Mouse (Mus musculus): ENCODE measurements around the gene Gm10521. TPM values are rescaled to one million over a fixed set of nuclear protein-coding genes. Genes with fewer than 3 reads are reported as not detected.

Gm10521 gene
- polyA plus RNA-seq, 1 experiment from 2014 or later: not detected

- Histone ChIP-seq H3K27ac (ENCODE audit: low read length) (no peak overlapping the region), H3K4me1 (ENCODE audit: control insufficient read depth, insufficient read depth, low read length) (no peaks in the 10 kb centered on the region), H3K36me3 (ENCODE audit: control insufficient read depth, insufficient read depth, low read length) (no peaks in the 10 kb centered on the region), H3K9ac (ENCODE audit: low read depth, low read length) (no peak overlapping the region), H3K27me3 (ENCODE audit: control insufficient read depth, insufficient read depth, low read depth, low read length) (no peaks in the 10 kb centered on the region), H3K4me2 (ENCODE audit: low read length) (no peak overlapping the region), H3K9me3 (replicated peaks; ENCODE audit: control insufficient read depth, low read length, poor library complexity, severe bottlenecking) (no peaks in the 10 kb centered on the region), H3K4me3 (ENCODE audit: low read depth, low read length) (no peak overlapping the region)
- no peak for ATAC-seq
- 90% methylated on average over 12 of the region's 12 CpGs for WGBS
Observed at GRCm38 (mm10) chr1:171918136-171918920, 22.9 kb downstream of the Gm10521 start.

GRCm38 (mm10) chr1:171919193-171919592, 23.7 kb downstream of the Gm10521 start:
- no peaks in the 10 kb centered on the region for H3K9me3 ChIP-seq (replicated peaks; ENCODE audit: control insufficient read depth, low read length, poor library complexity, severe bottlenecking)
- no peaks in the 10 kb centered on the region for H3K27me3 ChIP-seq (ENCODE audit: control insufficient read depth, insufficient read depth, low read depth, low read length)
- H3K9ac ChIP-seq (ENCODE audit: low read depth, low read length): no peak overlapping the region
- ATAC-seq: no peak
- 81% methylated on average over 5 of the region's 5 CpGs for WGBS
- H3K27ac ChIP-seq (ENCODE audit: low read length): no peak overlapping the region
- no peaks in the 10 kb centered on the region for H3K4me1 ChIP-seq (ENCODE audit: control insufficient read depth, insufficient read depth, low read length)
- no peak overlapping the region for H3K4me2 ChIP-seq (ENCODE audit: low read length)
- H3K36me3 ChIP-seq (ENCODE audit: control insufficient read depth, insufficient read depth, low read length): no peaks in the 10 kb centered on the region
- no peak overlapping the region for H3K4me3 ChIP-seq (ENCODE audit: low read depth, low read length)

GRCm38 (mm10) chr1:171919901-171920510, 24.5 kb downstream of the Gm10521 start:
- no peak for ATAC-seq
- WGBS: 86% methylated on average over 6 of the region's 6 CpGs

GRCm38 (mm10) chr1:171920989-171921621, 25.6 kb downstream of the Gm10521 start:
- Histone ChIP-seq H3K4me1 (ENCODE audit: control insufficient read depth, insufficient read depth, low read length) (no peaks in the 10 kb centered on the region), H3K9ac (ENCODE audit: low read depth, low read length) (no peak overlapping the region), H3K4me2 (ENCODE audit: low read length) (no peak overlapping the region), H3K36me3 (ENCODE audit: control insufficient read depth, insufficient read depth, low read length) (no peaks in the 10 kb centered on the region), H3K4me3 (ENCODE audit: low read depth, low read length) (no peak overlapping the region), H3K27me3 (ENCODE audit: control insufficient read depth, insufficient read depth, low read depth, low read length) (no peaks in the 10 kb centered on the region), H3K27ac (ENCODE audit: low read length) (no peak overlapping the region), H3K9me3 (replicated peaks; ENCODE audit: control insufficient read depth, low read length, poor library complexity, severe bottlenecking) (no peaks in the 10 kb centered on the region)
- 90% methylated on average over 9 of the region's 9 CpGs for WGBS
- ATAC-seq: no peak

More at GRCm38 (mm10) chr1:171919901-171920510, 24.5 kb downstream of the Gm10521 start:
- H3K36me3 ChIP-seq (ENCODE audit: control insufficient read depth, insufficient read depth, low read length): no peaks in the 10 kb centered on the region
- no peak overlapping the region for H3K4me3 ChIP-seq (ENCODE audit: low read depth, low read length)
- no peak overlapping the region for H3K9ac ChIP-seq (ENCODE audit: low read depth, low read length)
- no peaks in the 10 kb centered on the region for H3K4me1 ChIP-seq (ENCODE audit: control insufficient read depth, insufficient read depth, low read length)
- no peaks in the 10 kb centered on the region for H3K27me3 ChIP-seq (ENCODE audit: control insufficient read depth, insufficient read depth, low read depth, low read length)
- no peak overlapping the region for H3K4me2 ChIP-seq (ENCODE audit: low read length)
- no peak overlapping the region for H3K27ac ChIP-seq (ENCODE audit: low read length)
- H3K9me3 ChIP-seq (replicated peaks; ENCODE audit: control insufficient read depth, low read length, poor library complexity, severe bottlenecking): no peaks in the 10 kb centered on the region

GRCm38 (mm10) chr1:171921641-171922040, 26.2 kb downstream of the Gm10521 start:
- Histone ChIP-seq H3K27ac (ENCODE audit: low read length) (no peak overlapping the region), H3K4me3 (ENCODE audit: low read depth, low read length) (no peak overlapping the region), H3K36me3 (ENCODE audit: control insufficient read depth, insufficient read depth, low read length) (no peaks in the 10 kb centered on the region), H3K27me3 (ENCODE audit: control insufficient read depth, insufficient read depth, low read depth, low read length) (no peaks in the 10 kb centered on the region), H3K9ac (ENCODE audit: low read depth, low read length) (no peak overlapping the region), H3K9me3 (replicated peaks; ENCODE audit: control insufficient read depth, low read length, poor library complexity, severe bottlenecking) (no peaks in the 10 kb centered on the region), H3K4me1 (ENCODE audit: control insufficient read depth, insufficient read depth, low read length) (no peaks in the 10 kb centered on the region), H3K4me2 (ENCODE audit: low read length) (no peak overlapping the region)
- no peak for ATAC-seq
- 90% methylated on average over 2 of the region's 2 CpGs for WGBS

GRCm38 (mm10) chr1:171922844-171923243, 27.4 kb downstream of the Gm10521 start:
- Histone ChIP-seq H3K9ac (ENCODE audit: low read depth, low read length) (no peak overlapping the region), H3K4me2 (ENCODE audit: low read length) (no peak overlapping the region), H3K9me3 (replicated peaks; ENCODE audit: control insufficient read depth, low read length, poor library complexity, severe bottlenecking) (no peaks in the 10 kb centered on the region), H3K27me3 (ENCODE audit: control insufficient read depth, insufficient read depth, low read depth, low read length) (no peaks in the 10 kb centered on the region), H3K4me3 (ENCODE audit: low read depth, low read length) (no peak overlapping the region), H3K4me1 (ENCODE audit: control insufficient read depth, insufficient read depth, low read length) (no peaks in the 10 kb centered on the region), H3K27ac (ENCODE audit: low read length) (no peak overlapping the region), H3K36me3 (ENCODE audit: control insufficient read depth, insufficient read depth, low read length) (no peaks in the 10 kb centered on the region)
- ATAC-seq: no peak
- 93% methylated on average over 5 of the region's 5 CpGs for WGBS

- H3K4me1 ChIP-seq (ENCODE audit: control insufficient read depth, insufficient read depth, low read length): no peaks in the 10 kb centered on the region
- no peak for ATAC-seq
- H3K4me3 ChIP-seq (ENCODE audit: low read depth, low read length): no peak overlapping the region
- WGBS: 79% methylated on average over 3 of the region's 3 CpGs
- no peaks in the 10 kb centered on the region for H3K27me3 ChIP-seq (ENCODE audit: control insufficient read depth, insufficient read depth, low read depth, low read length)
- H3K36me3 ChIP-seq (ENCODE audit: control insufficient read depth, insufficient read depth, low read length): no peaks in the 10 kb centered on the region
- H3K4me2 ChIP-seq (ENCODE audit: low read length): no peak overlapping the region
- H3K9ac ChIP-seq (ENCODE audit: low read depth, low read length): no peak overlapping the region
- no peak overlapping the region for H3K27ac ChIP-seq (ENCODE audit: low read length)
- H3K9me3 ChIP-seq (replicated peaks; ENCODE audit: control insufficient read depth, low read length, poor library complexity, severe bottlenecking): no peaks in the 10 kb centered on the region
Observed at GRCm38 (mm10) chr1:171924900-171925299, 29.4 kb downstream of the Gm10521 start.

GRCm38 (mm10) chr1:171933851-171934250, 38.4 kb downstream of the Gm10521 start:
- WGBS: 71% methylated on average over 3 of the region's 3 CpGs

More at GRCm38 (mm10) chr1:171933851-171934250, 38.4 kb downstream of the Gm10521 start:
- Histone ChIP-seq H3K4me3 (ENCODE audit: low read depth, low read length) (no peak overlapping the region), H3K9me3 (replicated peaks; ENCODE audit: control insufficient read depth, low read length, poor library complexity, severe bottlenecking) (no peaks in the 10 kb centered on the region), H3K27me3 (ENCODE audit: control insufficient read depth, insufficient read depth, low read depth, low read length) (no peaks in the 10 kb centered on the region), H3K27ac (ENCODE audit: low read length) (no peak overlapping the region), H3K4me2 (ENCODE audit: low read length) (no peak overlapping the region), H3K4me1 (ENCODE audit: control insufficient read depth, insufficient read depth, low read length) (no peaks in the 10 kb centered on the region), H3K9ac (ENCODE audit: low read depth, low read length) (no peak overlapping the region), H3K36me3 (ENCODE audit: control insufficient read depth, insufficient read depth, low read length) (no peaks in the 10 kb centered on the region)
- ATAC-seq: no peak

Measured in midbrain, embryonic 16.5 days (tissue).